Mouse (Mus musculus): ENCODE measurements around the gene Rims3. TPM values are rescaled to one million over a fixed set of nuclear protein-coding genes. Genes with fewer than 3 reads are reported as not detected.

The Rims3 gene
- polyA plus RNA-seq, 1 experiment from 2014 or later = 0.66 TPM

DNA sequence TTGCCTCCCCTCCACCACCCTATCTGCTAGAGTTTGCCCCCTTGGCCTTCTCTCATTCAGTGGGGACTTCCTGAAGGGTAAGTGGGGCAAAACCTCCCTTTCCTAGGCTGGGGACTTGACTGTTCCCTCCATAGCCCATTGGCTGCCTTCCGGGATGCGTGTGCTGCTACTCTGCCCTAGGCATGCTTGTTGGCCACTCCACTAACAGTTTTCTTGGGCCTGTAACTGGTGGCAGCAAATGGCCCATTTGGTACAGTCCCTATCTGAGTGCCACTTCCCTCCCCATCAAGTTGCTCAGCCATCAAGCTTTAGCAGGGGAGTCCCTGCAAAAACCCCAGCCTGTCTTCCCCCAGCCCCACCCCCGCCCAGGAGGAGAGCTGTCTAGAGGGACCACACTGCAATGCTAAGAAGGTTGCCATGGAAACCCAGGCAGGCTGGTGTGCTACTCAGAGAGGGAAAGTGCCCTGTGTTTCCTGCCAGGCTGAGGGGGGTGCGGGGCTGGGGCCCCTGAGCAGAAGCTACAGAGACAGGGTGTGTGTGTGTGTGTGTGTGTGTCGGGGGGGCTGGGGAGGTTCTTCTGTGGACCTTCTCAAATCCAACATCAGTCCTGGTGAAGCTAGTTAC, 27.5 kb downstream of the Rims3 start:
- Histone ChIP-seq H3K4me3 (ENCODE audit: low read depth, low read length) (no peak overlapping the region), H3K27me3 (replicated peaks; ENCODE audit: control insufficient read depth, insufficient read depth, low read length) (no peaks in the 10 kb centered on the region), H3K4me1 (replicated peaks; ENCODE audit: control insufficient read depth, insufficient read depth, low read length) (peaks cover 12% of the 10 kb centered on the region), H3K4me2 (no peak overlapping the region), H3K9me3 (ENCODE audit: control insufficient read depth, low read length) (no peaks in the 10 kb centered on the region), H3K9ac (ENCODE audit: low read depth, low read length) (no peak overlapping the region), H3K36me3 (ENCODE audit: control insufficient read depth, insufficient read depth, low read length) (no peaks in the 10 kb centered on the region), H3K27ac (ENCODE audit: low read depth, low read length) (no peak overlapping the region)
- no peak for ATAC-seq (replicated peaks; ENCODE audit: low FRiP score)
- no peak for DNase-seq (ENCODE audit: low spot score)
- 47% methylated on average over 5 of the region's 5 CpGs for WGBS

DNA sequence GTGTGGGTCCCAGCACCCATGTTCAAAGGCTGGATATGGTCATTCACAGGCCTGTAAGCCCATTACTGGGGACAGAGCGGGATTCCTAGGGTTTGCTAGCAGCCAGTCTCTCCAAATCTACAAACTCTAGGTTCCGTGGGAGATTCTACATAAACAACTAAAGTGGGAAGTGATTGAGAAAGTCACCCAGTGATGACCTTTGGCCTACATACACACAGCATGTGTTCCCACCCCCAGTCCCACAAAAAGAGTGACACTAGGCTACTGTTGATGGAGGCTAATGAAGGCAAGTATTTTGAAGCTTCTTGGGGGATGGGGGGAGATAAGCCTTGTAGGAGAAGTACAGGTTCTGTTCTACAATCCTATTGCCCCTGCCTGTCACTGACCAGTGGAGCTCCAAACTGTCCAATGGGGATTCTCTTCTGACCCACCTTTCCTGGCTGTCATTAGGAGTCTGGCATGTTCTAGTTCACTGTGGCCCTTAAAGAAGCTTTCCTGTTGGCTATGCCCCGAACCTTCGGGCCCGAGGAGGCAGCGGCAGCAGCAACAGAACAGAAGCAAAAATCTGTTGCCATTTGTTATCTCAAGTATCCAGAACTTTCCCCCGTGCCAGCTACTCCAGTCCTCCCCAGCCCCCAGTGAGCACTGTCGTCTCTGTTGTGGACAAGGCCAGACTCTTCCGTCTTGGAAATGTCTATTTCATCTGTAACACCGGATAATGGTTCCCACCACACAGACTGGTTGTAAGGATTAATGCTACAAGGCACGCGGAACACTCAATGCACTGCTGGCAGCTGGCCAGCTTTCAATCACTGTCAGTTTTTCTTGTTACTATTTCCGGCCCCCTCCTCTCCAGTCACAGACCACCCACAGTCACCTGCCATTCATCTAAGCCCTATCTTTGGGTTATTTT, 30.8 kb downstream of the Rims3 start:
- Histone ChIP-seq H3K4me2 (no peak overlapping the region), H3K4me1 (replicated peaks; ENCODE audit: control insufficient read depth, insufficient read depth, low read length) (peaks cover 12% of the 10 kb centered on the region), H3K9me3 (ENCODE audit: control insufficient read depth, low read length) (no peaks in the 10 kb centered on the region), H3K9ac (ENCODE audit: low read depth, low read length) (no peak overlapping the region), H3K27me3 (replicated peaks; ENCODE audit: control insufficient read depth, insufficient read depth, low read length) (no peaks in the 10 kb centered on the region), H3K4me3 (ENCODE audit: low read depth, low read length) (no peak overlapping the region), H3K36me3 (ENCODE audit: control insufficient read depth, insufficient read depth, low read length) (no peaks in the 10 kb centered on the region), H3K27ac (ENCODE audit: low read depth, low read length) (no peak overlapping the region)
- no peak for ATAC-seq (replicated peaks; ENCODE audit: low FRiP score)
- WGBS = 52% methylated on average over 13 of the region's 13 CpGs
- DNase-seq (ENCODE audit: low spot score) = no peak

DNA sequence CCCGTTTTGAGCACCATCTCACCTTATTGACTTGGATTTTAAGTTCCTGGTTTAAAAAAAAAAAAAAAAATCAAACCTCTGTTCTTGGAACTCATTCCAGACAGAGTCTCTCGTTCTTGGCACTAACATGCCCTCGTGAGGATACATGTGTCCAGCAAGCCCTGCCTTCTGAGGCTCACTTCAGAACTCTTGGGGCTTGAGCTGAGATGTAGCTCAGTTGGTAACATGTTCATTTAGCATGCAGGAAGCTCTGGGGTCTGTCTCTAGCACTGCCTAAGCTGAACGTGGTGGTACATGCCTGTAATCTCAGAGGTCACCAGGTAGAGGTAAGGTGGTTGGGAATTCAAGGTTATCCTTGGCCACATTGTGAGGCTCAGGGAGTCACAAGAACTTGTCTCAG, 31.5 kb downstream of the Rims3 start:
- Histone ChIP-seq H3K36me3 (ENCODE audit: control insufficient read depth, insufficient read depth, low read length) (no peaks in the 10 kb centered on the region), H3K9me3 (ENCODE audit: control insufficient read depth, low read length) (no peaks in the 10 kb centered on the region), H3K9ac (ENCODE audit: low read depth, low read length) (no peak overlapping the region), H3K4me2 (no peak overlapping the region), H3K27ac (ENCODE audit: low read depth, low read length) (no peak overlapping the region), H3K4me3 (ENCODE audit: low read depth, low read length) (no peak overlapping the region), H3K27me3 (replicated peaks; ENCODE audit: control insufficient read depth, insufficient read depth, low read length) (no peaks in the 10 kb centered on the region), H3K4me1 (replicated peaks; ENCODE audit: control insufficient read depth, insufficient read depth, low read length) (peaks cover 9% of the 10 kb centered on the region)
- DNase-seq (ENCODE audit: low spot score) (no peak), ATAC-seq (replicated peaks; ENCODE audit: low FRiP score) (no peak)
- 43% methylated on average over 4 of the region's 4 CpGs for WGBS

DNA sequence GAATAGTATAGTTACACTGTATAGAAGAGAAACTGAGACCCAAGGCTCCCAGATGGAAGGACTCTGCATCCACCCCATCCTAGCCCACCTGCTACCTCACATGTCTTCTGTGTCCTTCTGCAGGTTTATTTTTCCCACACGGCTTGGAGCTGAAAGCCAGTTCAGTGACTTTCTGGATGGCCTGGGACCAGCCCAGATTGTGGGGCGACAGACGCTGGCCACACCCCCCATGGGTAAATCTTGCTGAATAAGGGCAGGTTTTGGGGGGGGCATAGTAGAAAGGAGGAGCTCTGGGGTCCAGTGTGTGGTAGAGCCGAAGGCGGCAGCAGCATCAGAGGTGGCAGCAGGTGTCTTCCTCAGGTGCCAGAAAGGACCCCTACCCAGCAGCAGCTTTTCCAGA, 32.2 kb downstream of the Rims3 start:
- no peaks in the 10 kb centered on the region for H3K27me3 ChIP-seq (replicated peaks; ENCODE audit: control insufficient read depth, insufficient read depth, low read length)
- no peaks in the 10 kb centered on the region for H3K9me3 ChIP-seq (ENCODE audit: control insufficient read depth, low read length)
- no peak overlapping the region for H3K27ac ChIP-seq (ENCODE audit: low read depth, low read length)
- H3K4me3 ChIP-seq (ENCODE audit: low read depth, low read length) = no peak overlapping the region
- H3K9ac ChIP-seq (ENCODE audit: low read depth, low read length) = no peak overlapping the region
- no peaks in the 10 kb centered on the region for H3K36me3 ChIP-seq (ENCODE audit: control insufficient read depth, insufficient read depth, low read length)
- DNase-seq (ENCODE audit: low spot score) = no peak
- H3K4me1 ChIP-seq (replicated peaks; ENCODE audit: control insufficient read depth, insufficient read depth, low read length) = peaks cover 8% of the 10 kb centered on the region; the same call in 1 of the 2 replicates
- WGBS = 80% methylated on average over 5 of the region's 5 CpGs
- no peak overlapping the region for H3K4me2 ChIP-seq
- ATAC-seq (replicated peaks; ENCODE audit: low FRiP score) = no peak

DNA sequence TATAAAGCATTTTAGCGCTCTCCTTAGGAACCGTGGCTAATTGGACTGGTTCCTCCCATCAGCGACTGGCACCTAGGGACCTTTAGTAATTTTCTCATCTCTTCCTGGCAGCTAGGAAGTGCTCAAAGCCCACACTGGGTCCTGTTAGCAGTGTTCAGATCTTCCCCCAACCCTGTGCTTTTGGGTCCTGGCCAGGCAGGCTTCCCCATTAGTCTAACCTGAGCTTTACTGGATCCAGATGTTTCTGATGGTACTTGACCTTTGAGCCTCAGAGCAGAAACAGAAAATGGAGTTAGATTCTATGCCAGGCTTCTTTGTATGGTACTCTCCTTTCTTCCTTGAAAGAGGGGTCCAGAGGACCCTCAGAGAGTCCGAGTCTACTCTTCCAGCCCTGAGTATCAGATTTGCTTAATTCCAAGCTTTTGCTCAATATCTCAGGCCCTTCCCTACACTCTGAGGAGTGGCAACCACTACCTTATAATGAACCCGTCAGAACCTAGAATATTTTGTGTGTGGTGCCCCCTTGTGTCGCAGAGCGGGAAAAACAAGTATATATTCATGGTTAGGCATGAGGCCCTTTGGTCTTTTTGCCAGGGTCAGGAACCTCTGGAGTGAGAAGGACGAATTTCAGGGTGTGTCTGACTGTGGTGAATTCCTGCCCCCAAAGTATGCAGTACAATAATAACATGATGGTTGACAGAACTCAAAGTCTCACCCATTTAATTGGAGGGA, 32.9 kb downstream of the Rims3 start:
- H3K4me1 ChIP-seq (replicated peaks; ENCODE audit: control insufficient read depth, insufficient read depth, low read length) = peaks cover 8% of the 10 kb centered on the region; the same call in 1 of the 2 replicates
- no peak overlapping the region for H3K4me3 ChIP-seq (ENCODE audit: low read depth, low read length)
- H3K4me2 ChIP-seq = no peak overlapping the region
- 31% methylated on average over 8 of the region's 8 CpGs for WGBS
- no peak overlapping the region for H3K9ac ChIP-seq (ENCODE audit: low read depth, low read length)
- H3K27ac ChIP-seq (ENCODE audit: low read depth, low read length) = no peak overlapping the region
- H3K27me3 ChIP-seq (replicated peaks; ENCODE audit: control insufficient read depth, insufficient read depth, low read length) = no peaks in the 10 kb centered on the region
- ATAC-seq (replicated peaks; ENCODE audit: low FRiP score) (peak; percentile 34; the same call in 1 of the 2 replicates), DNase-seq (ENCODE audit: low spot score) (no peak)
- H3K36me3 ChIP-seq (ENCODE audit: control insufficient read depth, insufficient read depth, low read length) = no peaks in the 10 kb centered on the region
- no peaks in the 10 kb centered on the region for H3K9me3 ChIP-seq (ENCODE audit: control insufficient read depth, low read length)

DNA sequence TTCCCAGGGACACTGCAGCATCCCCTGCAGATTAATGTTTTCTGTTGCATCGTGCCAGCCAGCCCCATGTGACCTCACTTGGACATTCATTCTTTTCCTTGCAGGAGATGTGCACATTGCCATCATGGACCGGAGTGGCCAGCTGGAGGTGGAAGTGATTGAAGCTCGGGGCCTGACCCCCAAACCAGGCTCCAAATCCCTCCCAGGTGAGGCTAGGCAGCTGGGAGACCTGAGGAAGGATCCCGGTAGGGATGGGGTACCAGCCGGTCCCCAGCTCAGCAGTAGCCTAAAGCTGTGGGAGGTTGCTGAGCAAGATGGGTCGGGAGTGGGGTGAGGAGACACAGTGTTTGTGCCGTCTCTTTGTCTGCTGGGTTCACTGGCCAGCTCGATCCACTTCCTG, 34.3 kb downstream of the Rims3 start:
- Histone ChIP-seq H3K9me3 (ENCODE audit: control insufficient read depth, low read length) (no peaks in the 10 kb centered on the region), H3K4me1 (replicated peaks; ENCODE audit: control insufficient read depth, insufficient read depth, low read length) (peaks cover 8% of the 10 kb centered on the region; the same call in 1 of the 2 replicates), H3K36me3 (ENCODE audit: control insufficient read depth, insufficient read depth, low read length) (no peaks in the 10 kb centered on the region), H3K27ac (ENCODE audit: low read depth, low read length) (no peak overlapping the region), H3K4me3 (ENCODE audit: low read depth, low read length) (no peak overlapping the region), H3K27me3 (replicated peaks; ENCODE audit: control insufficient read depth, insufficient read depth, low read length) (no peaks in the 10 kb centered on the region; the same call in 1 of the 2 replicates), H3K9ac (ENCODE audit: low read depth, low read length) (no peak overlapping the region), H3K4me2 (no peak overlapping the region)
- ATAC-seq (replicated peaks; ENCODE audit: low FRiP score) = no peak
- 67% methylated on average over 8 of the region's 8 CpGs for WGBS
- no peak for DNase-seq (ENCODE audit: low spot score)

DNA sequence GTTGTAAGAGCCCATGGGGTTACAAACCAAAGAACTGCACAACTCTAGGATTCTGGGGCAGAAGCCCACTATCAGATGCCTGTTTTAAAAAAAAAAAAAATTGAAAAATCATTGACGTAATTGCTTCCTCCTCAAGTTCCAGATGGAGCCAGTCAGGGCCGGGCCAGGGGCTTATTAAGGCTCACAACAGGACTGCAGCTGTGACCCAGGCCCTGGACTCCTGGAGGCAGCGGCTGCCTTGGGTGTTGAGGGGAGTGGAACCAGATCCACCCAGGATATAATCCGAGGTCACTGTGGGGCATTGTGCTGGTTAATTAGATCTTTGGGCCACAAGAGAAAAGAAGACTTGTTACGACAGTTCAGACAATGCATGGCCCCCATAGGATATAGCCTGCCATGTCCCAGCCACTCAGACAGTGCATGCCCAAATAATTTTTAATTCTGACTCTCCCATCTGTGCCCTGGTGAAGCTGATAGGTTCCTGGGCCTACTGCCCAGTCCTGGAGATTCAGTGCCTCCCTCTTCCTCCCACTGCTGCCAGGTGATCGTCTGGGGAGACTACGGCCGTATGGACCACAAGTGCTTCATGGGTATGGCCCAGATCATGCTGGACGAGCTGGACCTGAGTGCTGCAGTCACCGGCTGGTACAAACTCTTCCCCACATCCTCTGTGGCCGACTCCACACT, 36.3 kb downstream of the Rims3 start:
- H3K36me3 ChIP-seq (ENCODE audit: control insufficient read depth, insufficient read depth, low read length) = no peaks in the 10 kb centered on the region
- no peak overlapping the region for H3K9ac ChIP-seq (ENCODE audit: low read depth, low read length)
- no peaks in the 10 kb centered on the region for H3K9me3 ChIP-seq (ENCODE audit: control insufficient read depth, low read length)
- ATAC-seq (replicated peaks; ENCODE audit: low FRiP score) (no peak), DNase-seq (ENCODE audit: low spot score) (no peak)
- no peak overlapping the region for H3K4me3 ChIP-seq (ENCODE audit: low read depth, low read length)
- no peak overlapping the region for H3K4me2 ChIP-seq
- no peaks in the 10 kb centered on the region for H3K4me1 ChIP-seq (replicated peaks; ENCODE audit: control insufficient read depth, insufficient read depth, low read length)
- H3K27ac ChIP-seq (ENCODE audit: low read depth, low read length) = no peak overlapping the region
- no peaks in the 10 kb centered on the region; the same call in none of the 2 replicates for H3K27me3 ChIP-seq (replicated peaks; ENCODE audit: control insufficient read depth, insufficient read depth, low read length)
- 76% methylated on average over 11 of the region's 11 CpGs for WGBS

DNA sequence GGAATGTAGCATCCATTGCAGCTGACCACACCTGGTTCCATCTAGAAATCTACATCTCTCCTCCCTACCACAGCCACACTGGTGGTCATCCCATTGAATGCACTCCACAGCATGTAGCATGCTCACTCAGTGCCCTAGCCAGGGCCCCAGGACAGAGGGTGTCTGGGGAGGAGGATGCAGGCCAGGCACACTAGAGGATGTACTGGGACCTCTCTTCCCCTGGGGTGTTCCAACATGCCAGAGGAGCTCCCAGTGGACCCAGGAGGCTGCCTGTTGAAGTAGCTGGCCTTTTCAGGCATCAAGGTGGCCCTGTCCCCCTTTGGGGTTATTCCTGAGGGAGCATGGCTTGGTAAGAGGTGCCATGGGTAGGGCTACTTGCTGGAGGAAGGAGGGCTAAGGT, 37.3 kb downstream of the Rims3 start:
- no peak for ATAC-seq (replicated peaks; ENCODE audit: low FRiP score)
- no peaks in the 10 kb centered on the region; the same call in none of the 2 replicates for H3K27me3 ChIP-seq (replicated peaks; ENCODE audit: control insufficient read depth, insufficient read depth, low read length)

More for the DNA sequence above, 37.3 kb downstream of the Rims3 start:
- Histone ChIP-seq H3K4me3 (ENCODE audit: low read depth, low read length) (no peak overlapping the region), H3K9ac (ENCODE audit: low read depth, low read length) (no peak overlapping the region), H3K36me3 (ENCODE audit: control insufficient read depth, insufficient read depth, low read length) (no peaks in the 10 kb centered on the region), H3K9me3 (ENCODE audit: control insufficient read depth, low read length) (no peaks in the 10 kb centered on the region), H3K27ac (ENCODE audit: low read depth, low read length) (no peak overlapping the region), H3K4me2 (no peak overlapping the region), H3K4me1 (replicated peaks; ENCODE audit: control insufficient read depth, insufficient read depth, low read length) (no peaks in the 10 kb centered on the region)
- no peak for DNase-seq (ENCODE audit: low spot score)

Measured in liver, embryonic 11.5 days (tissue).